ENCODE assay signal across 9 mouse cellular contexts in the genomic region with DNA sequence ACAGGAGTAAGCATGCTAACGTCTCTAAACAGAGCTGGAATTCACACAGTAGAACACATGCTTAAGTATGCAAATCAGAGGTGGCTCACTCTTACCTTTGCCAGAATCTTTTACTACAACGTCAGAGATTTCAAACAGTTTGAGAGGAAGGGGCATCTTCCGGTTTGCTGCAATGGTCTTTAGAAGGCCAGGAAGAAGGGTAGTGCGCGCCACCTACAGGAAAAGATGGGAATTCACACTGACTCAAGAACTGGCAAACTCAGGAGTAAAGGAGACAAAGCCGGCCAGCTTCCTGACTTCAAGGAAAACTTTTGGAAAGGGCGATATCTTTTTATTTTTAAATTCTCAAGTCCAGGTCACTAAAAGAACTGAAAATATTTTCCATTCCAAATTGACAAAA. TPM values are rescaled to one million over a fixed set of nuclear protein-coding genes. Genes with fewer than 3 reads are reported as not detected.
A peak's percentile ranks its signal among the peaks of the same experiment; 100 is the strongest.
DNase-seq lines count a peak whose midpoint lies in the region; ATAC-seq and TF ChIP-seq lines count a peak whose summit lies in the region.
"Had no signal": no experiment of that assay in that cellular context is flagged by ENCODE, and none has a peak within 500 bp of the region (broad histone marks: within the 10 kb centered on the region; RNA-seq: fewer than 3 reads in every experiment).

No protein-coding gene starts in this region.

- no peaks in the 10 kb centered on the region for H3K27me3 ChIP-seq in hindbrain, embryonic 11.5 days (ENCODE audit: control insufficient read depth, insufficient read depth, low read length)
- no peaks in the 10 kb centered on the region for H3K27me3 ChIP-seq in hindbrain, embryonic 13.5 days

- no peak overlapping the region for H3K4me3 ChIP-seq in hindbrain, embryonic 11.5 days (ENCODE audit: low read depth, low read length)
- no peak overlapping the region for H3K4me3 ChIP-seq in hindbrain, embryonic 13.5 days
- no peak overlapping the region for H3K4me3 ChIP-seq in embryonic fibroblast, embryonic 13.5 days (ENCODE audit: insufficient read depth, low read length)
- no peak overlapping the region for H3K4me3 ChIP-seq in left cerebral cortex, adult 2 months

- 0 out of 2 replicates have a peak, but pooled peaks cover 3% of the 10 kb centered on the region for H3K36me3 ChIP-seq in hindbrain, embryonic 11.5 days (ENCODE audit: control insufficient read depth, insufficient read depth, low read length)
- peaks cover 68% of the 10 kb centered on the region for H3K36me3 ChIP-seq in hindbrain, embryonic 13.5 days

- no peak overlapping the region for H3K9ac ChIP-seq in hindbrain, embryonic 11.5 days (ENCODE audit: low read depth, low read length)
- no peak overlapping the region for H3K9ac ChIP-seq in hindbrain, embryonic 13.5 days

- no peak for TF ChIP-seq POLR2A in embryonic fibroblast, embryonic 13.5 days (IDR thresholded peaks at IDR 0.05; ENCODE audit: low read depth, low read length)

- intact Hi-C loops in left cerebral cortex, adult 2 months (cut with DNase I) = loop anchor here (2.0 kb wide), 1 partner anchor 476 kb away; no protein-coding TSS in a partner anchor

- no peaks in the 10 kb centered on the region for H3K9me3 ChIP-seq in hindbrain, embryonic 11.5 days (ENCODE audit: control insufficient read depth, low read length)
- no peaks in the 10 kb centered on the region for H3K9me3 ChIP-seq in hindbrain, embryonic 13.5 days

- no peak for ATAC-seq in hindbrain, embryonic 11.5 days (ENCODE audit: low FRiP score)
- no peak for ATAC-seq in hindbrain, embryonic 13.5 days (ENCODE audit: low FRiP score)
- 0 out of 2 replicates have a peak, but pooled peaks have one; percentile 30 for ATAC-seq in neutrophil, adult 5-6 weeks (ENCODE audit: extremely low read depth, insufficient number of reproducible peaks, low FRiP score, poor library complexity, severe bottlenecking)
- ATAC-seq in monocyte, adult 5-6 weeks (replicated peaks; ENCODE audit: insufficient number of reproducible peaks, low FRiP score, low TSS enrichment, poor library complexity, severe bottlenecking) = no peak

- H3K4me2 ChIP-seq in hindbrain, embryonic 11.5 days (replicated peaks; ENCODE audit: low read depth, low read length) = no peak overlapping the region
- no peak overlapping the region for H3K4me2 ChIP-seq in hindbrain, embryonic 13.5 days

- 38% methylated on average over 7 of the region's 7 CpGs for WGBS in hindbrain, embryonic 11.5 days
- 36% methylated on average over 7 of the region's 7 CpGs for WGBS in hindbrain, embryonic 13.5 days

- peak; percentile 76 for DNase-seq in hindbrain, embryonic 11.5 days (ENCODE audit: low spot score)
- peak; percentile 57 for DNase-seq in CD4-positive, CD25-positive, alpha-beta regulatory T cell, adult 2 months (ENCODE audit: low read depth, low spot score)
- peak; percentile 71 for DNase-seq in brain, adult 2 months (ENCODE audit: low read depth, low spot score)
- peak; percentile 32 to 36 for DNase-seq in left cerebral cortex, adult 2 months (ENCODE audit: extremely low spot score in 1 of 2, low spot score in 2 of 2)

- TF ChIP-seq CTCF in embryonic fibroblast, embryonic 13.5 days (IDR thresholded peaks at IDR 0.05; ENCODE audit: borderline replicate concordance, insufficient read depth, low read length) = peak; percentile 28; the same call in 1 of the 2 replicates
- peak; percentile 81 for TF ChIP-seq CTCF in left cerebral cortex, adult 2 months (IDR thresholded peaks at IDR 0.05)

- no peak overlapping the region for H3K27ac ChIP-seq in hindbrain, embryonic 11.5 days (ENCODE audit: low read depth, low read length)
- H3K27ac ChIP-seq in hindbrain, embryonic 13.5 days = no peak overlapping the region
- no peak overlapping the region for H3K27ac ChIP-seq in embryonic fibroblast, embryonic 13.5 days (ENCODE audit: insufficient read depth, low read length)
- no peak overlapping the region for H3K27ac ChIP-seq in left cerebral cortex, adult 2 months

- no peaks in the 10 kb centered on the region for H3K4me1 ChIP-seq in hindbrain, embryonic 11.5 days (replicated peaks; ENCODE audit: control insufficient read depth, insufficient read depth, low read length)
- H3K4me1 ChIP-seq in hindbrain, embryonic 13.5 days (replicated peaks) = no peaks in the 10 kb centered on the region
- H3K4me1 ChIP-seq in embryonic fibroblast, embryonic 13.5 days (ENCODE audit: control insufficient read depth, insufficient read depth, low read length) = no peaks in the 10 kb centered on the region; the same call in 1 of the 2 replicates

RNA-seq across cellular contexts. Expression of a gene that starts 34.0 kb away (rescaled TPM):
- 146 and 152 TPM in 2 replicates for polyA plus RNA-seq in hindbrain, embryonic 11.5 days (2014; fragmentation: Nextera tagmentation; extraction: Ambion mirVana)
- 143 and 144 TPM in 2 replicates for polyA plus RNA-seq in hindbrain, embryonic 13.5 days (2015; fragmentation: Nextera tagmentation; extraction: Ambion mirVana)
- polyA plus RNA-seq in embryonic fibroblast, embryonic 13.5 days (2011; ENCODE audit: insufficient read length, low read depth, missing spikeins) = 108 and 125 TPM in 2 replicates
- total RNA-seq in left cerebral cortex, adult 2 months (2021) = 10 to 100 TPM; 61.0 to 61.9 TPM
- total RNA-seq in neutrophil, adult 5-6 weeks (2017) = 28.6 and 29.2 TPM in 2 replicates
- total RNA-seq in monocyte, adult 5-6 weeks (2017) = 16.5 to 27.7 TPM (median 20.3 TPM) in 3 replicates

RNA-seq across cellular contexts. Expression of a gene that starts 56.1 kb away (rescaled TPM):
- polyA plus RNA-seq in hindbrain, embryonic 11.5 days (2014; fragmentation: Nextera tagmentation; extraction: Ambion mirVana) = 0.45 and 0.59 TPM in 2 replicates
- polyA plus RNA-seq in hindbrain, embryonic 13.5 days (2015; fragmentation: Nextera tagmentation; extraction: Ambion mirVana) = 0.79 TPM in 1 of 2 replicates, not detected in the other
- polyA plus RNA-seq in embryonic fibroblast, embryonic 13.5 days (2011; ENCODE audit: insufficient read length, low read depth, missing spikeins) = not detected in 2 replicates
- not detected for total RNA-seq in left cerebral cortex, adult 2 months (2021)
- 1.6 TPM in 1 of 2 replicates, not detected in the other for total RNA-seq in neutrophil, adult 5-6 weeks (2017)
- total RNA-seq in monocyte, adult 5-6 weeks (2017) = not detected in 3 replicates
- polyA plus RNA-seq: lung, embryonic 16.5 days had no signal

RNA-seq across cellular contexts. Expression of a gene that starts 57.3 kb away (rescaled TPM):
- 0.20 and 0.25 TPM in 2 replicates for polyA plus RNA-seq in hindbrain, embryonic 11.5 days (2014; fragmentation: Nextera tagmentation; extraction: Ambion mirVana)
- polyA plus RNA-seq in hindbrain, embryonic 13.5 days (2015; fragmentation: Nextera tagmentation; extraction: Ambion mirVana) = 0.82 and 0.87 TPM in 2 replicates
- not detected in 2 replicates for polyA plus RNA-seq in embryonic fibroblast, embryonic 13.5 days (2011; ENCODE audit: insufficient read length, low read depth, missing spikeins)
- total RNA-seq in left cerebral cortex, adult 2 months (2021) = under 1 TPM; 0.77 to 0.79 TPM
- not detected in 2 replicates for total RNA-seq in neutrophil, adult 5-6 weeks (2017)
- not detected in 3 replicates for total RNA-seq in monocyte, adult 5-6 weeks (2017)
